Mouse (Mus musculus): ENCODE data around the gene Gm42906. TPM values are rescaled to one million over a fixed set of nuclear protein-coding genes. Genes with fewer than 3 reads are reported as not detected.
A peak's percentile ranks its signal among the peaks of the same experiment; 100 is the strongest.

Gene Gm42906
- total and polyA plus RNA-seq, 2 experiments from 2014 or later = not detected

DNA sequence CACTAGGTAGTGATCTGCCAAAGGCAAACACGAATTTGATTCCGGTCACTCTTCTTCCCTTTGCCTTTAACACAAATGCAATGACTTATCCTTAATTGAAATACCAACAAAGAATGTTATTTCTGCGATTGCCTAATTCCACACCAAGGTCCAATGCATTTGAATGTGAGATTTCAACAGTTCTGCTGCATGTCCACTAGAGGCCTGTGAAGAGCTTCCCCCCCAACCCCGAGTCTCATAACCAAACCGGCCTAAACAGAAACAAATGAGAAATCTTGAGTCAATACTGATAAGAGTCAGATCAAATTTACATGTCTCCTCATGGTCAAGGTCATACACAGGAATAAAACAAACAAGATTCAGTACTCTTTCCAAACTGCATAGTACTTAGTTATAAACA, 285.7 kb downstream of the Gm42906 start:
- Histone ChIP-seq H3K36me3 (ENCODE audit: insufficient read depth, low read length) (no peaks in the 10 kb centered on the region), H3K9me3 (ENCODE audit: low read length) (no peaks in the 10 kb centered on the region), H3K9ac (replicated peaks; ENCODE audit: low read length) (no peak overlapping the region), H3K4me2 (ENCODE audit: low read depth, low read length) (no peak overlapping the region), H3K4me3 (ENCODE audit: low read length) (no peak overlapping the region), H3K27me3 (ENCODE audit: insufficient read depth, low read length) (no peaks in the 10 kb centered on the region), H3K27ac (peak overlapping the region; percentile 74), H3K4me1 (ENCODE audit: insufficient read depth, low read length) (peaks cover 10% of the 10 kb centered on the region; the same call in 1 of the 2 replicates)
- ATAC-seq (peak; percentile 72; the same call in 1 of the 2 replicates), DNase-seq (ENCODE audit: low spot score) (peak; percentile 77)
- peak; percentile 83 for TF ChIP-seq CTCF (IDR thresholded peaks at IDR 0.05; ENCODE audit: low read depth)
- WGBS = 38% methylated on average over 5 of the region's 5 CpGs

DNA sequence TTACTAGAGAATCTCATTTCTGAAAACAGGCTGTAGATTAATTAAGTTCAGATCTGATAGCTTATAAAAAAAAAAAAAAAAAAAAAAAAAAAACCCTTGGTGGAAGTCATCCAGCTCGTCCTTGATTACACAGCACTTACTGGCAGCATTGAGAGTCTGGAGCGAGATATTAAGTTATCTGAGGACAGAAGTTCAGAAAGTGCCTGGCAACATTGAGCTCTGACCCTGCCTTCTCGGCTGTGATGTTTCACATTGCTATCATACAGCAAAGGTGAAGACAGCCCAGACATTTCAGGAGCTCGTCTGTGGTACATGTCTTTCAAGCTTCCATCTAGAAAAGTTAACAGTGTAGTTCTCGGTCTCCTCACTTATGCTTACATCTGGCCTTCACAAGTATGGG, 290.1 kb downstream of the Gm42906 start:
- no peak overlapping the region for H3K4me3 ChIP-seq (ENCODE audit: low read length)
- DNase-seq (ENCODE audit: low spot score) (no peak), ATAC-seq (no peak)
- no peaks in the 10 kb centered on the region for H3K9me3 ChIP-seq (ENCODE audit: low read length)
- no peak overlapping the region for H3K9ac ChIP-seq (replicated peaks; ENCODE audit: low read length)
- peaks cover 4% of the 10 kb centered on the region; the same call in 1 of the 2 replicates for H3K4me1 ChIP-seq (ENCODE audit: insufficient read depth, low read length)
- H3K36me3 ChIP-seq (ENCODE audit: insufficient read depth, low read length) = no peaks in the 10 kb centered on the region
- WGBS = 83% methylated on average over 5 of the region's 5 CpGs
- no peak for TF ChIP-seq CTCF (IDR thresholded peaks at IDR 0.05; ENCODE audit: low read depth)
- H3K27ac ChIP-seq = no peak overlapping the region
- no peak overlapping the region for H3K4me2 ChIP-seq (ENCODE audit: low read depth, low read length)
- H3K27me3 ChIP-seq (ENCODE audit: insufficient read depth, low read length) = no peaks in the 10 kb centered on the region

DNA sequence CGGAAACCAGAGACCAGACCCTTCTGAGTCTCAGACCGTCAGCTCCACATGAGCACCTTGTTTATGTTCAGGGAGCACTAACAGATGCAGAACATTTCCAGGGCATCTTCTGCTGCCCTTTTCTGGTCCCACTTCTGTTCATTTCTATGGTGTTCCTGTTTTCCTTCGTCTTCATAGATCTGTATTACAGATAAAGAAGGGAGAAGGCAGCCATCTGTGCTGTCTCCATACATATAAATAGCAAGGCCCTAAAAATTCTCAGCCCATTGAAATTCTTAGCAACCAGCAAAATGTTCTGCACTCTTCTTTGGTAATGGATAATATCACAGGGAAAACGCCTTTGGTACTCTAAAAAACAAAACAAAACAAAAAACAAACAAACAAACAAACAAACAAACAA, 290.7 kb downstream of the Gm42906 start:
- H3K27me3 ChIP-seq (ENCODE audit: insufficient read depth, low read length) = no peaks in the 10 kb centered on the region
- no peak for ATAC-seq
- no peak overlapping the region for H3K4me2 ChIP-seq (ENCODE audit: low read depth, low read length)
- no peaks in the 10 kb centered on the region for H3K9me3 ChIP-seq (ENCODE audit: low read length)
- no peak for DNase-seq (ENCODE audit: low spot score)
- 94% methylated on average over 4 of the region's 4 CpGs for WGBS
- H3K9ac ChIP-seq (replicated peaks; ENCODE audit: low read length) = no peak overlapping the region
- no peaks in the 10 kb centered on the region for H3K4me1 ChIP-seq (ENCODE audit: insufficient read depth, low read length)
- no peak overlapping the region for H3K4me3 ChIP-seq (ENCODE audit: low read length)
- no peak overlapping the region for H3K27ac ChIP-seq
- no peaks in the 10 kb centered on the region for H3K36me3 ChIP-seq (ENCODE audit: insufficient read depth, low read length)
- no peak for TF ChIP-seq CTCF (IDR thresholded peaks at IDR 0.05; ENCODE audit: low read depth)

DNA sequence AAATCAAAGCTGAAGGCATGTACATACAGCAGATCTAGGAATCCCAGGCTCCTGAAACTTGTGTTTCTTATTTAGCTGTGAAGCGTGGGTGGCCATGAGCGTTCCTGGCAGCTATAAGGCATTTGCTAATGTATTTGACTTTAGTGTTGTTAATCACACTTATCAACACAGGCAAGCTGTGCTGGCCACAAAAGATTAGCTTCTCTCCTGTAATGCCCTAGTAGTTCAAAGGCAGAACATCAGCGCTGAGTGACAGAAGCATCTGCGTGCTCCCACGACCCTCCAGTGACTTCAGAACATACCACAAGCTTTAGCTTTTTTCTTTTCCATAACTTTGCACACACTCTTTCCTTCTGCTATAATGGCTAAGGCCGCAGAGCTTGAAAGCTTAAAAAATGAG, 292.0 kb downstream of the Gm42906 start:
- WGBS = 72% methylated on average over 6 of the region's 6 CpGs
- ATAC-seq (no peak), DNase-seq (ENCODE audit: low spot score) (no peak)
- Histone ChIP-seq H3K36me3 (ENCODE audit: insufficient read depth, low read length) (no peaks in the 10 kb centered on the region), H3K9ac (replicated peaks; ENCODE audit: low read length) (no peak overlapping the region), H3K9me3 (ENCODE audit: low read length) (no peaks in the 10 kb centered on the region), H3K27ac (no peak overlapping the region), H3K27me3 (ENCODE audit: insufficient read depth, low read length) (no peaks in the 10 kb centered on the region), H3K4me3 (ENCODE audit: low read length) (no peak overlapping the region), H3K4me2 (ENCODE audit: low read depth, low read length) (no peak overlapping the region), H3K4me1 (ENCODE audit: insufficient read depth, low read length) (no peaks in the 10 kb centered on the region)
- no peak for TF ChIP-seq CTCF (IDR thresholded peaks at IDR 0.05; ENCODE audit: low read depth)

DNA sequence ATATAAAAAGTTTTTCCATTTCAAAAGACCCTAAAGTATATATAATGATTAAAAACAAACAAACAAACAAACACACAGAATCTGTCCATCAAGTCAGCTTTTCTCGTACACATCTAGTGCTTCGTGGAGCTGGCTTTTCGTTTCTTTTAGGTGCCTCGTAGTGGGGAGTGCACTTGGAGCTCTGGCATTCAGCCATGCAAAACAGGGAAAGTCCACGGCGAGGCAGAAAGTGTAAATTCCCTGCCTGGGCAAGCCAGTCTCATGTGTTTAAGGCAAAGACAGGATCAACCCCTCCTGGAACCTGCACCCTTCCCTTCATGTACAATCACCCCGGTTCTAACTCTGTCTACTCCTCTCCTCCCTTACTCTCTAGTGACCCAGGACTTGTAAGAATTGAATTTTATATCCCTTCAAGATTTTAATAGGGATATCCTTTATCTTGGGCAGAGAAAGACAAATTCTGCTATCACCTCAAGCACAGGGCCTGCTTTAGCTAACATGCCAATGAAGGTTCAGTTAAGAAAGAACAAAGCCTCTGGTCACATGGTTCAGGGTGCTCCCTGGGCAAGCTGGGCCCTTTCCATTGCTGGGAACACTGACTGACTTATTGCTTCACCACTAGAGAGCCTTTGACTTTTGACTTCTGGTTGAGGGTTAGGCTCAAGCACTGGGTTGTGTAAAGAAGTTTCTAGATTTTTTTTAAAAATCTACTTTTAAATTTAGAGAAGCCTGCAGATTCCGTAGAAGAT, 292.7 kb downstream of the Gm42906 start:
- no peak for DNase-seq (ENCODE audit: low spot score)
- H3K4me1 ChIP-seq (ENCODE audit: insufficient read depth, low read length) = no peaks in the 10 kb centered on the region

DNA sequence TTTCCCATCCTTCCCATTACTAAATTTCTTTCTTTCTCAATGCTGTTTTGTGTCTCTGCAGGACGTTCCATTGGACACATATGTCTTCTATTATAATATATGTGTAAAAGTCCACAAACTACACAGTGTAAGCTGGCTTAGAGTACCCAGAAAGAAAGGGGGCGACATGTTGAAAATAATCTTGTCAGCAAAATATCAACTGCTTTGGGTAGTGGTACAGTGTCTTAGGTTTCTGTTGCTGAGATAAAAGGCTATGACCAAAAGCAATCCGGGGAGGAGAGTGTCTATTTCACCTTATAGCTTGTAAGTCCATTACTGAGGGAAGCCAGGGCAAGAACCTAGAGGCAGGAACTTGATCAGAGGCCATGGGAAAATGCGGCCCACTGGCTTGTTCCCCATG, 293.8 kb downstream of the Gm42906 start:
- no peak overlapping the region for H3K9ac ChIP-seq (replicated peaks; ENCODE audit: low read length)
- no peak for TF ChIP-seq CTCF (IDR thresholded peaks at IDR 0.05; ENCODE audit: low read depth)
- no peak overlapping the region for H3K4me3 ChIP-seq (ENCODE audit: low read length)
- H3K27ac ChIP-seq = no peak overlapping the region
- no peak for ATAC-seq
- H3K4me1 ChIP-seq (ENCODE audit: insufficient read depth, low read length) = no peaks in the 10 kb centered on the region
- no peaks in the 10 kb centered on the region for H3K27me3 ChIP-seq (ENCODE audit: insufficient read depth, low read length)
- no peak for DNase-seq (ENCODE audit: low spot score)
- WGBS = 96% methylated on average over 4 of the region's 4 CpGs
- no peak overlapping the region for H3K4me2 ChIP-seq (ENCODE audit: low read depth, low read length)
- no peaks in the 10 kb centered on the region for H3K9me3 ChIP-seq (ENCODE audit: low read length)
- no peaks in the 10 kb centered on the region for H3K36me3 ChIP-seq (ENCODE audit: insufficient read depth, low read length)

More for the DNA sequence above, 292.7 kb downstream of the Gm42906 start:
- no peaks in the 10 kb centered on the region for H3K9me3 ChIP-seq (ENCODE audit: low read length)
- no peak for TF ChIP-seq CTCF (IDR thresholded peaks at IDR 0.05; ENCODE audit: low read depth)
- WGBS = 73% methylated on average over 8 of the region's 8 CpGs
- H3K9ac ChIP-seq (replicated peaks; ENCODE audit: low read length) = no peak overlapping the region
- no peaks in the 10 kb centered on the region for H3K27me3 ChIP-seq (ENCODE audit: insufficient read depth, low read length)
- H3K36me3 ChIP-seq (ENCODE audit: insufficient read depth, low read length) = no peaks in the 10 kb centered on the region
- H3K4me3 ChIP-seq (ENCODE audit: low read length) = no peak overlapping the region
- H3K27ac ChIP-seq = no peak overlapping the region
- no peak for ATAC-seq
- H3K4me2 ChIP-seq (ENCODE audit: low read depth, low read length) = no peak overlapping the region

DNA sequence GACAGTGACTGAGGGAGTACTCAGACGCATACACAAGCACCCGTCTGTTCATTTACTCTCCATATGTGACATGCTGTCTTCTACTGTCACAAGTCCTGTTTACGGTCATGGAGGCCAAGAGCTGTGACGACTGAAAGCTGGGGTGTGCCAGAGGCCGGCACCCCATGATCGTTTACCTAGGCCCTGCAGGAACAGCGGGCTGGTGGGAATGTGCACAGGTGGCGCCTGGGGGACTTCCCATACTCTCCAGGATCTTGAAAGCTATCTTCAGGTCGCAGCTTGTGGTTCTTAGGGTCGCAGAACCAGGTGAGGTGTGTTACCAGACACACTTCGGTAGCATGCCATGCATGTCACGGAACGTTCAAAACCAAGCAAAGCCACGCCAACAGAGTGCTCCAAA, 294.2 kb downstream of the Gm42906 start:
- Histone ChIP-seq H3K4me3 (ENCODE audit: low read length) (no peak overlapping the region), H3K36me3 (ENCODE audit: insufficient read depth, low read length) (no peaks in the 10 kb centered on the region), H3K9me3 (ENCODE audit: low read length) (no peaks in the 10 kb centered on the region), H3K27ac (no peak overlapping the region), H3K4me2 (ENCODE audit: low read depth, low read length) (no peak overlapping the region), H3K4me1 (ENCODE audit: insufficient read depth, low read length) (no peaks in the 10 kb centered on the region), H3K27me3 (ENCODE audit: insufficient read depth, low read length) (no peaks in the 10 kb centered on the region), H3K9ac (replicated peaks; ENCODE audit: low read length) (no peak overlapping the region)
- DNase-seq (ENCODE audit: low spot score) (no peak), ATAC-seq (no peak)
- no peak for TF ChIP-seq CTCF (IDR thresholded peaks at IDR 0.05; ENCODE audit: low read depth)
- WGBS = 92% methylated on average over 14 of the region's 14 CpGs
